Mouse (Mus musculus): ENCODE results near the gene Olfr323.

Gene Olfr323

DNA sequence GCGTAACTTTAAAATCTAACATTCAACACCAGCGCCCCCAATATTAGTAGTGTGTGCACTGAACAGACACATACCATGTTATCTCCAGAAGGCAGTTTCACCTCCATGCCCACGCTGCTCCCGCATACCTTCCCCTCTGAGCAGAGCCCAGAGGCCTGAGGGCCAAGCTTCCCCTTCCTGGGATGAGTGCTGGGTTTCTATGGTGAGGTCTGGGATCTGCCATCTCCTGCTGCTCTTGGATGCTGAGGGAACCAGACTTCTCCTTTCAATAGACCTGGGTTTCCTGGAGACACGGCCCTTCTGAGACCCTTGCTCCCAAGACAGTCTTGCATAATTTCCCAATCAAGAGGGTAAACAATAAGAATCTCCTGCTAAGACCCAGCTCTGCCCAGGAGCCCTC, at the start of gene Olfr323:
Gene Olfr323 (minus strand): TSS at position 101 of the 400 bp plus-strand sequence.
- WGBS: 88% methylated on average over 5 of the region's 5 CpGs

DNA sequence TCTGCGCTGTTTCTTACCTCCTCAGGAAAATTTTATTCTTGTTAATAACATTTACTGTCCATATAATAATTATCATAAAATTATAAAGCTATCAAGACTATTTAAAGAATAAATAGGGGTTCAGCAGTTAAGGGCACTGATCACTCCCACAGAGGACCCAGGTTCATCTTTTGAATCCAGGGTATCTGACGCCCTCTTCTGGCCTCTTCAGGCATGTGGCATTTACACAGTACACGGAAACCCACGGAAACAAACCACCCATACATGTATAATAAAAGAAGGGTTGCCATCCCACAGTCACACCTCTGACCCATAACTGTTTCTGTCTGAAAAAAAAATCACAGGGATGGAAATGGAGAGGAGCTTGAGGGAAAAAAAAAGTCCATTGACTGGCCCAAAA, 41.5 kb upstream of the Olfr323 start:
- WGBS: 58% methylated on average over 4 of the region's 4 CpGs

DNA sequence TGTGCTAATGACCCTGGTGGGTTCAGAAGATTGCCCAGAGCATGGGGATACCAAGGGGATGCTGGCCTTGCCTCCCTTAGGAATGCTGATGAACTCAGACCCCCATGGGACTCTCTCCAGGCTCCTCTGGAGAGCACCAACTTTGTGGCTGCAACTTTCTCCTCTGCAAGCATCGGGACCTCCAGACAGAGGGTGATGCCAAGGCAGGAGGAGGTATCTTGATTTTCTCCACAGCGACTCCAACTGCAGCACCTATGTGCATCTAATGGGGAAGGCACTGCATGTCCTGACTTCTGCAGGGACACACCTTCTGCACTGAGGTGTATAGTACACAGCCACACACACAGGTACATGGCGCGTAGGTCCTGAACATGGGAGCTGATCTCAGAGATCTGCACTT, 28.3 kb upstream of the Olfr323 start, which contains the start of gene Olfr322:
Gene Olfr322 (plus strand): TSS at position 187 of the 400 bp plus-strand sequence.
- WGBS: 87% methylated on average over 4 of the region's 4 CpGs

DNA sequence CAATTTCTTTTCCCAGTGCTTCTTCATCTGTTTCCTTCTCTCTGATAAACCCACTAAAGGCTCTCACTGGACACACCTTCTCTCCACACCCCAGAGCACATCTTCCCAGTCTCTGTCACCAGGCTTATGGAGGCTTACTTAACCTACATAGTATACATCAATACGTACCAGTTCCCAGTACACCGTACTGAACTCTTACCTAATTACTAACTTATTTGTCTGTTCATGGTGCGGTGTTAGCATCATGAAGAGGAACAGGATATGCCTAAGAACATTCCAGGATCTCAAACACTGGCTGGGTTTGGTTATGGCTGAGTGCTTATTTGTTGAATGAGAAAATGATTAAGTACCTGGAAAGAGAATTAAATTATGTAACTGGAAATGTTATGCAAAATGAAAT, 24.9 kb upstream of the Olfr323 start:
- 90% methylated on average over 3 of the region's 3 CpGs for WGBS

DNA sequence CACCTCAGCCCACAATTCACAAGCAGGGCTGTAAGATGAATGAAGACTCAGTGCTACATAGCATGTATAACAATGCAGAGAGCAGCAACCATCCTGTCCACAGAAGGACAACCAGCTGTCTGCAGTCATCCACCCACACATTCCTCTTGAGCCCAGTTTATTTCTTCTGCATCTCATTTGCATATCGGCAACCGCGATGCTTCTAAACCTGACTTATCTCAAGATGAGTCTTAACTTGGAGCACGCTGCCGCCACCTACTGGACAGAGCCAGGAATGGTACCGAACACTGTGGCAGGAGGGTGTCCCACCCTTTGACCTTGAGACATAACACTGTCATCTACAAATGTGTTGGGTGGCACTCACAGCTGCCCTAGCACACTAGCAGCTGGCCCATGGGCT, 13.0 kb upstream of the Olfr323 start:
- 20% methylated on average over 6 of the region's 6 CpGs for WGBS

DNA sequence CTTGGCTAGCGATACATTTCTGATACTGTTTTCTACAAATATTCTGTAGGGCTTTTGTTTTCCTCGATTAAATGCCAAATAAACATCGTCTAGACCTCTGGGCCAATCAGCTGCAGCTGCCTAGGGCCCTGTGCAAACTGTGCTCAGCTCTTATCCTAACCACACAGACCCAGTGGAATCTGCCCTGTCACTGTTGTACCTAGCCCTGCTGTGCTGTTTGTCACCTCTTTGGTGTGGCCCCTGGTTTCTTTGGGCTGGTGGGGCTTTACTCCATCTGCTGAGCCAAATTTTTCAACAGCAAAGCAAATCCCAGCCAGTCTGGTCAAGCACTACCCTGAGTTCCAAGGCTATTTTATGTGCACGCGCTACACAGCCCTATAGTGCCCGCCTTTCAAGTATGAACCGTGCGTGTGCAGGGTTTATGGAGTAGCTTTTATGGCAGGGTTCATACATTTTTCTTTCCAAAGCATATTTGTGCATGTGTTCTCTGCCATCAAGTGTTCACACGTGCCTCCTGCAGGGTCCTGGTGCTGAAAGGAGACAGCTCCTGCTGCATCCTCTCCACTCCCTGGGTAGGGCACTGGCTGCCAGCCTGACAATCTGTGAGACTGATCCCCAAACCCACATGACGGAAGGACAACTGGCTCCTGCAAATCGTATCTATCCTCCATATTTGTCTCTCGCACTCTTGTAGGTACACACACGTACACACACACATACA, 11.5 kb upstream of the Olfr323 start:
- 85% methylated on average over 13 of the region's 13 CpGs for WGBS

DNA sequence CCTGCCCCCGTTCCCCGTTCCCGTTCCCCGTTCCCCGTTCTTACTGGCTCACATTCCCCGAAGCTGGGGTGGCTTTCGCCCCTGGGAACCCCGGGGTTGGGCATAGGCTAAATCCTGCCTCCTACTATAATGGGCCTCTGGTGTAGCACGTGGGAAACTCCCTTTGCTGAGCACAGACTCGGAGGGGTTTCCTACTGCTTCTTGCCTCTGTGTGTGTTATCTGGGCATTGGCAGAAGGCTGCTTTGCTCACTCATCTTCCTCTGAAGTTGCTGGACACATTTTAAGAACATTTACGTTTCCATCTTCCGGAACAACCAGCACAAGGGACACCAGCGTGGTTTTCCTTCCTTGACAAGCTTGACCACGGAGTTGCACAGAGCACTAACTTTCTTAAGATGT, 10.8 kb upstream of the Olfr323 start:
- WGBS: 32% methylated on average over 14 of the region's 14 CpGs

DNA sequence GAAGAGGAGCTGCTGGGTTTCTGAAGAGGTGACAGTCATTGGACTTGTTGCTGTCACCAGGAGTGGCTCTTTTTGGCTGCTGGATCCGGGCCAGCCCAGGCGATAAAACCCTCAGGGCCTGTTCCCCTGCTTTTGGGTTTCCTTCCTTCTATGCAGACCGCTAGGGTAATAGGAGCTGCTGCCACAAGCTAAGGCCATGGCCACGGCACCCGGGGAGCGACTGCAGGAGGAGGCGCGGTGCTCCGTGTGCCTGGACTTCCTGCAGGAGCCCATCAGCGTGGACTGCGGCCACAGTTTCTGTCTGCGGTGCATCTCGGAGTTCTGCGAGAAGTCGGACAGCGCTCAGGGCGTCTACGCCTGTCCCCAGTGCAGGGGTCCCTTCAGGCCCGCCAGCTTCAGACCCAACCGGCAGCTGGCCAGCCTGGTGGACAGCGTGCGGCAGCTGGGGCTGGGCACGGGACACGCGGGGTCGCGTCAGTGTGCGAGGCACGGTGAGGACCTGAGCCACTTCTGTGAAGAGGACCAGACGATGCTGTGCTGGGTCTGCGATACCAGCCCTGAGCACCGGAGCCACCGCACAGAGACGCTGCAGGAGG, 10.1 kb upstream of the Olfr323 start, which contains the start of gene Trim58:
Gene Trim58 (plus strand): TSS at position 194 of the 596 bp plus-strand sequence.
- WGBS: 3% methylated on average over 34 of the region's 34 CpGs

DNA sequence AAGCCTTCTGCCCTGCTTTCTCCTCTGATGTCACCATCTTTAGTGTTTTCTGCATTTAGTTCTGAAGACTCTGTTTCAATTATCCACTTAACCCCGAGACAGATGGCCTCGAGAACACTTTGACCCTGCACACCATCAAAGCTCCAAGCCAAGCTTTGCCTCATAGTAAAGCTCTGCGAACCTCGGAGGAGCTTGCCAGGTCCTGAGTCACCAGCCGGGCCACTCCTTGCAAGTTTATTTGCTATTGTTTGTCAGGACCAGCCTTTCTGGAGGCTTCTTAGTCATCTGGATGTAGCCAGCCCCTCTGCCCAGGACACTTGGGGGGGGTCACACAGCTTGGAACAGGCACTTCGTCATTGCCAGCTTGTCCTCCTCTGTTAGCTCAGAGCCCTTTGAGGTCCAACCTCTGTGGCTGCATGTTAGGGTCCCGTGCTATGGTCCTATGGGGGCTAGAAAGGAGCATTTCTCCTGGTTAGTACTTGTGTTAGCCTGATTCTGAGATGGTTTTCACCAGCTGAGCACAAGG, 7.9 kb upstream of the Olfr323 start:
- WGBS: 67% methylated on average over 7 of the region's 7 CpGs

DNA sequence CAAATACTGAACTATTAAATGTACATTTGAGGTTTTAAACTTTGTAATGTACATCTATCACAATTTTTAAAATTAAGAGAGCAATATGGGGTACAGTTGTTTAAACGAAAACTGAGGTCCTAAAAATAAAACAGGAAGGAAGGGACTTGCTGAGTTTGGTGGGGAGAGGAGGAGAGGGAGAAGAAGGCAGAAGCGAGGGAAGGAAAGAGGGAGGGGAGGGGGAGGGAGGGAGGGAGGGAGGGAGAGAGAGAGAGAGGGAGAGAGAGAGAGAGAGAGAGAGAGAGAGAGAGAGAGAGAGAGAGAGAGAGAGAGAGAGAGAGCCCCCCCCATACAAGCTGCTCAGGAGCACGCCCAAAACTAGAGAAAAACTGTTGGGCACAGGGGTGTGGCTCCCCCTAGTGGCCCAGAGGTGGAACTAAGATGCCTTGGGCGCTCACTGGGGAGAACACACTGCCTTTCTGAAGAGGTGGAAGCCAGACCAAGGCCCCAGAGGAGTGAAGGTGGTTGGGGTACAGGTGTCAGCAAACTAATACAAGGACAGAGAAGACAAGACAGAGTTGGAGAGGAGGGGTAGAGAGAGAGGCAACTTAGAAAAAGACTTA, 6.2 kb upstream of the Olfr323 start:
- 28% methylated on average over 4 of the region's 4 CpGs for WGBS

DNA sequence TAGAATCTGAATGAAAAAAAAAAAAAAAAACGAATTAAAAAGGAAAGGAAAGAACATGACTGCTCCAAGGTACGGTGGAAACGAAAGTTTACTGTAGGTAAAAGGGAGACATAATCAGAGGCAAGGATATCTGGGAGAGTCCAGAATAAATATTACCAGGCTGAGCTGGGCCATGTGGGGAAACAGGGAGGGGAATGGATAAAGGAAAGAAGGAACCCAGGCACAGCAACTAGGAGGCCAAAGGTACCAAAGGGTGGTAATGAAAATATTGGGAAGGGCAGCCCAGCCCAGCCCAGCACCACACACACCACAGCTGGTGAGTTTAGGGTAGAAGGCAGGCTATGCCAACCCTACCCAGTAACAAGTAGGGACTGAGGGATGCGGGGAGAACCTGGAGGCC, 4.6 kb upstream of the Olfr323 start:
- WGBS: 68% methylated on average over 4 of the region's 4 CpGs

DNA sequence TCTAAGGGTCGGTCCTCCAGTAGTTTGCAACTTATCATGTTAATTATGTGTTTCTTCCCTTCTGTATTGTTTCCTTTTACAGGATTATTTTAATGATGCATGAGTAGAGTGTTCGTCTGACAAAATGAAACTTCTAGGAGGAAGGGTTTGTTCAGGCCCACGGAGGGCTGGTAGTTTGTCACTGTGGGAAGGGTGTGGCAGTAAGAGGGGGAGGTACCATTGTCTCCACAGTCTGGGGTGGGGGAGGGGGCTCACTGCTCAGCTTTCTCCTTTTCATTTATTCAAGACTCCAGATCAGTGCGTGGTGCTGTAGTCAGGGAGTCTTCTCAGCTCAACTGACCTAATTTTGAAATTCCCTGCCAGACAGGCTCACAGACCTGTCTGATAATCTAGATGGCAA, 4.2 kb downstream of the Olfr323 start:
- 62% methylated on average over 4 of the region's 4 CpGs for WGBS

DNA sequence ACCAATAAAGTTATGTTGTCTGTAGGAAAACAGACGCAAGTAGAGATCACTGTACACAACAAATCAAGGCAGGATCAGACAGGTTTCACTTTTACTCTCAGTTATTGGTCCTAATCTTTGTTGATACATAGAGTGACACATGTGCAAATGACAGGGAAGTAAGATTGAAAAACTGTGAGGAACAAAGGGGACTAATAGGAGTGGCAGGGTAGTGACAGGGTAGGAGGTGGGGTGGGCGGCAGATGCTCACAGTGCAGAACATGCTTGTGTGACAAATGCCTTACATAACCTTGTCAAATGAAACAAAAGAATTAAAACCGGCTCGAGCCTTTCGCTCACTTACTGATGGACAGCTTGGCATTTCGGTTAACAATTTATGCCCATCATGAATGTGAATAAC, 11.5 kb downstream of the Olfr323 start:
- 70% methylated on average over 6 of the region's 6 CpGs for WGBS

DNA sequence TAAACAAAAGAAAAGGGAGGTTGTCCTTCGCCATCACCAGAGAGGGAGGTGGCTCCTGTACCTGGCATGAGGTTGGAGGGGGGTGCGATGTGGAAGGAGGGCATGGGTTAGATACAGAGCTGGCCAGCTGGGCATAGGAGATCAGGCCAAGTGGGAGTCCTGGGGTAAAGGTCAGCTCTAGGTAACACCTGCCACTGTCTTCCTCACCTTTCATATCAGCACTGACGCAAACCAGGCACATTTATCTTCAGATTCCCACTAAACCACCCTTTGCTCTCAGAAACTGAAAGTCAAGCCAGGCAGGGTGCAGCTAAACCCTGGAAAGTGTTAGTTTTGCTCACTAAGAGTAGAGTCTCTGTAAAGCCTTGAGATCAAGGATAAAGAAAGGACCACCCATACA, 11.9 kb downstream of the Olfr323 start:
- 79% methylated on average over 3 of the region's 3 CpGs for WGBS

DNA sequence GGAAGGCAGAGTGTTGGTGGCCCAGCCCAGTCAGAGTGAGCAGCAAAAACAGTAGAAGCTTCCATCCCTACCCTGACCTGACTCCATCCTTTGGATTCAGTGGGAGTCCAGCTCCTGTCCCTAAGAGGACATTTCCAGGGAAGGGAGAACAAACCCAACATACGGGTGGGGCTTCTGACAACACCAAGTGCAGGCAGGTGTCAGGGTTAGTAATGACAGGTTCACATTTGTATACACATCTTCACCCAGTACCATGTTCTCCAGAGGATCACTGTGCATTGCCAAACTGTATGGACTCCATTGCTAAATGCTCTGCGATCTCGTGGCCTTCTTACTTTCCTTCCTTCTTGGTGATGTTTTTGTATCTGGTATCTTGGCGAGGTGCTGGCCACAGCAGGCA, 14.3 kb downstream of the Olfr323 start, which contains the start of gene 2210407C18Rik:
Gene 2210407C18Rik (minus strand): TSS at position 101 of the 400 bp plus-strand sequence.
- 90% methylated on average over 4 of the region's 4 CpGs for WGBS

DNA sequence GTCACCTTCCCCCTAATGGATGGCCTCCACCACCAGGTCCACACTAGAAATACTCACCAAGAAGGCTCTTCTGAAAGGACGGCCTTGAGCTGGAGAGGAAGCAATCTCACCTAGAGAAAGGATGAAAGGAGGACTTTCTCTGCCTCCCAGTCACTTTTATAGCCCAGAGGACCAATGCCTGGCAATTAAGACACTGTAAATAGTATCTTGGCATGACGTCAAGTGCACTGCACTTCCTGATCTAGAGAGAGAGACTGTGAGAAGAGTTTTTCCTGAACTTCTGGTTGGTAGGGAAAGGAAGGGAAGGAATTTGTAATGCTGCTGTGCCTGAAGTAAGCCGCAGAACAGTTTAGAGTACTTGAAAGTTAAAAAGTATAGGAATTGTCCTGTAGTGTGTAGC, 16.9 kb downstream of the Olfr323 start:
- 66% methylated on average over 3 of the region's 3 CpGs for WGBS

DNA sequence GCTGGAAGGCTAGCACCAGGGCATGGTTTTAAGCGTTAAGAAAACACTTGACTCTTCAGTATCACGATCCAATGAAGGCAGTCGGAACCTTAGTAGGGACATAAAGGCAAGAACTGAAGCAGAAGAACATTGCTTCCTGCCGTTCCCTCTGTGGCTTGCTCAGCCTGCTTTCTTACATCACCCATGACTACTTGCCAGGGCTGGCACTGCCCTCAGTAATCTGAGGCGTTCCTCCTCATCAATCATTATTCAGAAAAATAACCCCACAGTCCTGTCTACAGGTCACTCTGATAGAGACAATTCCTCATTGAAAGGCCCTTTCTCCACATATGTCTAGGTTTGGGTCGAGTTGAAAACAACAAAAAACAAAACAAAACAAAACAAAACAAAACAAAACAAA, 23.3 kb downstream of the Olfr323 start:
- 72% methylated on average over 6 of the region's 6 CpGs for WGBS

DNA sequence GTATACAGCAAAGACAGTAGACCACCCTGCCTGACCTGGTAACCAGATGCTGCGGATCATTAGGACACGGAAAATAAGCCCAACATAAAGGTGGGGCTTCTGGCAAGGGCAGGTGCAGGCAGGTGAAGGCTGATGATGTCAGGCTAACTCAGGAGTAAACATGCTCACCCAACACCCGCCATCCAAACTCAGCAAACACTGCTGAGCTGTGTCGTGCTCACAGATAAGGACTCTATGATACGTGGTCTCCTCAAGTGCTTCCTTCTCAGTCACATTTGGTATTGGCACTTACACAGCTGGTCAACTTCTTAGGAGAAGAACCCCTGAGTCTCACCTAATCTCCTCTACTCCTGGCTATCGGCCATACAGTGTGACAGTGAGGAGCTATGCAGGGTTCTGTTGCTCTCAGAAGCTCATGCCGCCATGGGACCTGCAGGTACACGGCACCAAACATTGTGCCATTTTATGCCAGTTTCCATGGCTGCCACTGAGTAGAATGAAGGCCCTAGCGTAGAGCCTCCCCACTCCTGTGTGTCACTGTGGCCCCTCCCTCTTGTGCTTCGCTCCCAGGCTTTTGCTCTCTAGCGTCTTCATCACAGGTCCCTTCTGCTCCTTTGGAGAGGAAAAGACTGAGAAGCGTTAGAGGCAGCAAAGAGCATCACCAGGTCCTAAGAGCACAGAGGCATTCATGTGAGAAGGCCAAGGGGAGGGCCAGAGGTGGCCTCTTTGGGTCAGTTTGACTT, 24.0 kb downstream of the Olfr323 start:
- 93% methylated on average over 12 of the region's 12 CpGs for WGBS

DNA sequence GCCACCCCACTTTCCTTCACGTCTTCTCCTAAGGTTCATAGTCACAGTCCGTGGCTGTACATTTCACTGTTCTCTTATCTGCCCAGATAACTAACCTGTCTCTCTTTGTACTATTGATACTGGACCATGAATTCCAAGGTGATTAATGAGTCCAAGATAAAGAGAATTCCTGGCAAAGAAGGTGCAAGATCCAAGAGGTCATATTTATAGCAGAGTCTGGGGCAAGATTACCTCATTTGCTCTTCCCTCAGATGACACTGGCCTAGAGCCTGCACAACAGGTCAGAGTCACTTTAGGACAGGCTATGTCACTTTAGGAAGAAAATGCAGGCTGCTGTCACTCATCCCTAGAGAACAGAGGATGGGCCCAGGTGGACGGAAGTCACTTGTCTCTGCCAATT, 25.1 kb downstream of the Olfr323 start:
- 94% methylated on average over 3 of the region's 3 CpGs for WGBS

DNA sequence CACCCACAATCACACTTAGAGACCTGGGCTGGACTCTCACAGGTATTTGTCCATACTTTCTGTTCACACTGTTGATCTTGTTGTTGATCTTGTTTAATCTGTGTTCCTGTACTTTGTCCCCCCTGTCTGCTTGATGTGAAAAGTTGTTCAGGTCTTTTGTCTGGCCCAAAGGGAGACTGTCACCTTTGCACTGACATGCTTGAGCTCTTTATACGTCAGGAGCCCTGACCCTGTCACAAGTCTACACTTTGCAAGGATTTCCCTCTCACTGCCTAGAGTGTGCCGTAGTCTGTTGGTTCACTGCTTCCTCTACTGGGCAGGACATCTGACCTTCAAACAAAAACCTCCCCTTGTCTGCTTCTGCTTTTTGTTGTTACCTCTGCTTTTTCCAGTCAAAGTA, 25.6 kb downstream of the Olfr323 start:
- 88% methylated on average over 2 of the region's 2 CpGs for WGBS

DNA sequence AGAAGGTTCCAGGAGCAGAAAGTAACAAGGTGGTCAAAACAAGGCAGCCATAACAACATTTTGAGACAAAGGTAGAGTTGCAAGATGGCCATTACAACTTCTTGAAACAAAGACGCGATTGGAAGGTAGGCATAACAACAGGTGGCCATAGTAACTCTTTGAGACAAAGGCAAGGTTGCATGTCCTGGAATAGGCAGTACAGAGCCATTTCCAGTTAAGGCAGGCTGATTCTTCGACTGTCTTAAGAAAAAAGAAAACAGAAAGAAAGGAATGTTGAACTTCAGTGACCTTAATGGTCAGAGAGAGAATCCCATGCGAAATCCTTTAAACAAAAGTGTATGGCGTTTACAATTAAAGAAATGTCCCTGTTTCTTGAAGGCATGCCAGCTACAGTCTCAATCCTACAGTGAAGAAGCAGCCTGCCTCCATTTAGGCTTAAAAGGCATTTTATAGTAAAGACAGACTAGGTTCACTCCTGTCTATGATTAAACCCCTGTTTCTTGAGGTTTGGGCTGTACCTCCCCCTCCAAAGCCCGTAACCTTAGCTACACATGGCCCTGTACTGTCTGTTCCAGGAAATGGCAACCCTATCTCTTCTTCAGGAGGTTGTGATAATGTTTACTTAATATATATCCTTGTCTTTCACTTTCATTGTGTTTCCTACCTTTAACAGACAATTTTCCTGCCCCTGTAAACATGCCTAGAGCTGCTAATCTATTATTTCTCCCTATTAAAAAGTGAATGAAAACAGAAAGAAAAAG, 27.3 kb downstream of the Olfr323 start:
- WGBS: 87% methylated on average over 6 of the region's 6 CpGs

Measured in cerebral cortex, adult 2 months (tissue).